Mouse (Mus musculus): ENCODE results near the gene Srrm4.
A peak's percentile ranks its signal among the peaks of the same experiment; 100 is the strongest.

Gene Srrm4

GRCm38 (mm10) chr5:116490826-116491225 lies 100.8 kb downstream of the Srrm4 start:
- DNase-seq (ENCODE audit: low read depth), result no peak

GRCm38 (mm10) chr5:116489621-116490020 lies 102.0 kb downstream of the Srrm4 start:
- DNase-seq (ENCODE audit: low read depth), result no peak

DNA sequence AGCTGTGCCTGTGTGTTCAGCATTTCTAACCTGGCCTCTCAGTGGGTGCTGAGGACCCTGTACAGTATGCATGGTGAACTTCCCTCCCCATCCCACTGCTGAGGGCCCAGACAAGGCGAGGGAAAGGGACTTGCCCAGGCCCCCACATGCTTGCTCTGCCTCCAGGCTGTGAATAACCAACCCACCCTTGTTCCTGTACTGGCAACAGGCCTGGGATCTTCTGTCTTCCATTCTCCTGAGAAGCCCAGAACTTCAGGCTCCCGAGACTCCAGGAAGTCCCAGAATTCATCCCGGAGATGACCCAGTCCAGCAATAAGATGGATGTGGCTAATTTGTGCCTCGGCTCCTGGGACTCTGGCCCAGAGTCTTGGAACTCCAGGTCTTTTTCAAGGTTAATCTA lies 105.5 kb downstream of the Srrm4 start:
- DNase-seq (ENCODE audit: low read depth), result no peak

DNA sequence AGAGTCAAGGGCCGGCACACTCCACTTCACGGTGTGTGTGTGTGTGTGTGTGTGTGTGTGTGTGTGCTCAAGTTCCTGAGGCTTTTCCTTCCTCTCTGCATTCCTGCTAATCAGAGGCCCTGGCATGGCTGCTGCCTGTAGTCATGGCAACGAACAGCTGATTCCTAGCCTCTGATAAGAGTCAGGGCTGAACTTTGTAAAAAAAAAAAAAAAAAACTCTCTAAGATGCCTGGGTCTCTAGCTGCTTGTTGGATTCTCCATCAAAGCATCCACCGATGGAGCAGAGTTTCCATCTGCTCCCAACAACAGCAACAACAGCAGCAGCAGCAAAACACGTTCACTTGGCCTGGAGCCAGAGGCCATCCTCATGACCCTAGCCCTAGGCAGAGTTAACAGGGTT lies 106.5 kb downstream of the Srrm4 start:
- DNase-seq (ENCODE audit: low read depth), result no peak

DNA sequence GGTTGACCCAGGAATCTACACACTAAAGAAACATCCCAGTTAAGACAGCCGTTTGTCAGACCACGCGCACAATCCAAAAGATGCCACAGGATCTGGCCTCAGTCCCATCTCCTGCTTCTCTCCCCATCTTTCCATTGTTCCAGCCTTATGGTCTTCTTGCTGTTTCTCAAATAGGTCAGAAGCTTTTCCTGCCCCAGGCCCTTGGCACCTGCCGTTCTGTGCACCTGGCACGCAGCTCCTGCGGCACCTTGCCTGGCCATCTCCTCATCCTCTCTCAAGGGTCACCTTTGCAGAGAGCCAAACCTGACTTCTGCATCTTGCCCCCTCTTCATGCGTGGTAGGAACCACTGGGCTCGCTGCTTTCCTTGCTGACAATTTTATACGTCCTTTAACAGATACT lies 107.4 kb downstream of the Srrm4 start:
- no peak for DNase-seq (ENCODE audit: low read depth)

- DNase-seq (ENCODE audit: low read depth), result no peak
Observed at GRCm38 (mm10) chr5:116478607-116479371, 112.8 kb downstream of the Srrm4 start.

DNA sequence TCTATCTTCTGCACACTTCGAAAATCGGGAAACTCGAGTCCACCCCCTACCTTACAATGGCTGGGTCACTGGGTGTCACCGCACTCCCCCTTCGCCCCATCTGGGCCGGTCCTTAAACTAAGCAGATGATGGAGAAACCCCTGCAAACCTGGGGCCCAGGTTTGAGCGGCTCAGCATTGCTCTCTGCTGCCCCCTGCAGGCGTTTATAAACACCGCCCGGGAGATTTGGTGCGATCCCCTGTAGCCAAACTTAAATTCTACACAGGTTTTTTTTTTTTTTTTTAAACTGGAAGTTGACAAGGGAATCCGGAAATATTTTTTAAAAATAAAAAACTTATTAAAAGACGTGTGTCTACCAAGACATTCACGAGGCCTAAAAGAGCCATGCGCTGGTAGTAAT lies 115.6 kb downstream of the Srrm4 start:
- peak; percentile 6 for DNase-seq (ENCODE audit: low read depth)

DNA sequence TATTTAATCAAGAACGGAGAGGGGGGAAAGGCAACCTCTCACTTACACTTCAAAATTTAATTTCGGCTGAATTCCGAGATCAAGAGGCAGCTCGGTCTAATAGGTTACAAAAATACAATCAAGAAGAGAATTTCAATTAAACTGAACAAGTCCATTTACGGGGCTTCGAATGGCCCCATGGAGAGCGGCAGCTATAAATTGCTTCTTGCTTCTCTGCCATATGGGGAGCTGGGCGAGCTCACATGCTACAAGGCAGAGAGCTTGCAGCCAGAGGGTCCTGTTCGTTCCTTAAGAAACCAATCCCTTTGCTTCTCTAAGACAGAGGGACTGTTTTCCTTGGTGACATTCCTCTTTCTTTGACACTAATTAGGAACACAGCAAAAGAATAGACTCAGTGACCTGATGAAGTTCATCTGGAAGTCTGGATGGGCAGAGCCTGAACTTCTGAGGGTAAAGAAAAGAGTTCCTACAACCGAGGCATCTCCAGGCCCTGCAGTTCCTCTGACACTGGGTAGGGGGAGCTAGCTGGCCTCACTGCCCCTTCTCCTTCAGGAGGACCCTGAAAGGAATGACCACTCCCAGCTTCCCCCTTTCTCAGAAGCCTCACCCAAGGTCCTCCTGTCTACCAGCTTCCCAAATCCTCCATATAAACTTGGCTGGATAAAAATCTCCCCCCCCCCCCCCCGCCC lies 130.1 kb downstream of the Srrm4 start:
- no peak for DNase-seq (ENCODE audit: low read depth)

- no peak for DNase-seq (ENCODE audit: low read depth)
Observed at GRCm38 (mm10) chr5:116459970-116460369, 131.6 kb downstream of the Srrm4 start.

- no peak for DNase-seq (ENCODE audit: low read depth)
Observed at GRCm38 (mm10) chr5:116457791-116458190, 133.8 kb downstream of the Srrm4 start.

- DNase-seq (ENCODE audit: low read depth), result no peak
Observed at GRCm38 (mm10) chr5:116456796-116457515, 134.7 kb downstream of the Srrm4 start.

DNA sequence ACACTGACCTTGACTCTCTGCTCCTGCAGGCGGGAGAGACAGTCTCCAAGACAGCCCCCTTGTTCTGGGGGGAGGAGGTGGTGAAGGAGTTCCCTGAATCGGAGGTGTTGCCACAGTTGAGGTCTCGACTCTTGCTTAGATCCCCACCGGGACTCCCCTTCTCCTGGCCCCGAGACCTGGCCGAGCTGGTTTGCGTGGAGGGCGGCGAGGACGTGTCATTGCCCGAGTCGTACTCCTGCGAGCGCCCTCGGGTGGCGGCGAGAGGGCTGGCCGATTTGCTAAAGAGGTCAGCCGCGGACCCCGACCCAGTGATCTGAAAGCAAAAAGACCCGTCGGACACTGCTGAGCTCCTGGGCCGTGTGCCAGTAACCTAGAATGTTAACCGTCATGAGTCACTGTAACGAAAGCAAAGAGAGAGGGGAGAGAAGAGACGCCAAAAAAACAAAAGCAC lies 138.2 kb downstream of the Srrm4 start:
- no peak for DNase-seq (ENCODE audit: low read depth)

- DNase-seq (ENCODE audit: low read depth), result no peak
Observed at GRCm38 (mm10) chr5:116450901-116451300, 140.7 kb downstream of the Srrm4 start.

- no peak for DNase-seq (ENCODE audit: low read depth)
Observed at GRCm38 (mm10) chr5:116449522-116450225, 141.9 kb downstream of the Srrm4 start.

GRCm38 (mm10) chr5:116448409-116449191 lies 143.0 kb downstream of the Srrm4 start:
- DNase-seq (ENCODE audit: low read depth), result no peak

GRCm38 (mm10) chr5:116447821-116448350 lies 143.7 kb downstream of the Srrm4 start:
- DNase-seq (ENCODE audit: low read depth), result no peak

- no peak for DNase-seq (ENCODE audit: low read depth)
Observed at GRCm38 (mm10) chr5:116446552-116446951, 145.1 kb downstream of the Srrm4 start.

GRCm38 (mm10) chr5:116445634-116446367 lies 145.8 kb downstream of the Srrm4 start:
- no peak for DNase-seq (ENCODE audit: low read depth)

- no peak for DNase-seq (ENCODE audit: low read depth)
Observed at GRCm38 (mm10) chr5:116444517-116444916, 147.1 kb downstream of the Srrm4 start.

DNA sequence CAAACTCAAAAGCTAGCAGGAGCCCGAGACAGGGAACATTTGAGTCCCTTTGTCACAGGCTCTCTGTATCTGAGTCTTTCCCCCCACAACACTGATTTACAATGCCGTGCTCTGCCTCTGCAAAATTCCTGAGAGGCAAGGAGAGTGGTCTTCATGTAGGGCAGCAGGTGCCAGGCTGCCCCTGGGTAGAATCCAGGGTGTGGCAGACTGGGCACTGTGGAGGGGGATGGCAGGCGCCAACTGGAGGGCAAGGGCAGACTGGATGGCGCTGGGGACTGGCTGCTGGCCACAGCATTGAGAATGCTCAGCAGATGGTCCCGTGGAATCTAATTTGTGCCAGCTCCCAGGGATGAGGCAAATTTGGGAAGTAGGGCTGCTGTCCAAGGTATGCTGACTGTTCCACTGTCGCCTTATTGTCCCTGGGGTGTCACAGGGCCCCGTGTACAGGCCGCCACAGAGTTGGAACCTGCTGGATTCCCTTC lies 148.1 kb downstream of the Srrm4 start:
- no peak for DNase-seq (ENCODE audit: low read depth)

All from c-Kit-positive CD71-positive TER-119-negative erythroid progenitor cells, embryonic 14.5 days (primary cell).